Mouse (Mus musculus) adrenal gland, adult (tissue): ENCODE data around the gene Bace2.

ENCODE experiments used
- DNase-seq, 2 experiments: peaks; one replicate each; pipeline ENCODE4 v3.0.0; 2022 to 2023; ENCODE audit warnings: low spot score in 1 of 2; ENCODE audit not compliant: inconsistent age in 2 of 2

Gene Bace2

GRCm38 (mm10) chr16:97466182-97466957 lies 109.8 kb downstream of the Bace2 start:
- peak in 1 of 2 experiments; percentile 38 for DNase-seq

GRCm38 (mm10) chr16:97467472-97467871 lies 110.9 kb downstream of the Bace2 start:
- no peak for DNase-seq

GRCm38 (mm10) chr16:97467993-97468791 lies 111.7 kb downstream of the Bace2 start:
- no peak for DNase-seq

- peak; percentile 11 to 53 for DNase-seq
These were observed 118.1 kb downstream of the Bace2 start for GRCm38 (mm10) chr16:97474671-97475070.

GRCm38 (mm10) chr16:97475581-97475980 lies 119.0 kb downstream of the Bace2 start:
- peak; percentile 92 to 95 for DNase-seq

GRCm38 (mm10) chr16:97476524-97476923 lies 120.0 kb downstream of the Bace2 start:
- peak; percentile 35 to 45 for DNase-seq

GRCm38 (mm10) chr16:97478655-97479054 lies 122.1 kb downstream of the Bace2 start:
- DNase-seq: no peak

GRCm38 (mm10) chr16:97492369-97492768 lies 135.8 kb downstream of the Bace2 start:
- no peak for DNase-seq
